Mouse (Mus musculus): ENCODE data around the gene Vmn1r34. TPM values are rescaled to one million over a fixed set of nuclear protein-coding genes. Genes with fewer than 3 reads are reported as not detected.
"Not testable (repeated sequence)": the region's sequence is repeated elsewhere in the genome, so short reads cannot be mapped to it uniquely, and the experiment has no call there.

Vmn1r34 gene
- polyA plus RNA-seq (2016; fragmentation: Nextera tagmentation; extraction: Ambion mirVana): not detected in 2 replicates

DNA sequence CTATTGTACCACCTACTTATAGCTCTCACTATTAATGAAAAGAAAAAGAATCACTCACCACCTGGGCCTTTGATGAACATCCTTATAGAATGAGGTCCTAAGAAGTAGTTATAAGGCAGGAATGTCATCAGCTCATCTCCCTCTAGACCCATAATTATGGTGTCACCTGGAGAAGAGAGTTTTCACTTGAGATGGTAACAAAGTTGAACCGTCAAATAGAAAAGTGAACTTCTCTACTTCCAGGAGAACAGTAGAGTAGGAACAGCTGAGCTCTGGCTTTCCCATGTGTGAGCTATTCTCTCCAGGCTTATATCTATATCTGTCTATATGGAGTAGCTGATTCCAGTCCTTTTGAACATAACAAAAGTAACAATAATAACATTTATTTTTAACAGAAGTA is at the start of gene Vmn1r34:
Vmn1r34 (minus strand) TSS at position 101 of the 400 bp plus-strand sequence.
- Histone ChIP-seq H3K27me3 (ENCODE audit: poor library complexity, severe bottlenecking) (no peaks in the 10 kb centered on the region), H3K4me3 (no peak within 1 kb of the TSS), H3K4me1 (no peaks in the 10 kb centered on the region), H3K36me3 (replicated peaks) (no peaks in the 10 kb centered on the region), H3K27ac (no peak within 1 kb of the TSS), H3K9me3 (no peaks in the 10 kb centered on the region)
- 93% methylated on average over 1 of the region's 1 CpGs for WGBS
- DNase-seq (ENCODE audit: extremely low spot score, low spot score): no peak

DNA sequence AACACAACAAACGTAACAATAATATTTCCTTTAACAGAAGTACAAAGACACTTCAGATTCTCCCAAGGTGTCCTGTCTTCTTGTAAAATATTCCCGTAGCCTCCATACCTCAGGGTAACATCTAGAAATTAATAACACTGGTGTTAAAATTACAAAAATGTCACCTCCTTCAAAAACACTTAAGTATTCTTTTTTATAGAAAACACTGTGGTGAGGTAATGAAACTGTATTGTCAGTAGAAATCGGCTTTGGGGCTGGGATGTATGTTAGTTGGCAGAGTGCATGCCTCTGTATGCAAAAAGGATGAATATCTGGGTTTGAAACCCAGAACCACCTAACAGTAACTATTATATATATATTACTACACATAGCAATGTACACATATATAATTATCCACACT is 42.1 kb upstream of the Vmn1r34 start, which contains the start of gene Vmn1r35:
Vmn1r35 (minus strand) TSS at position 101 of the 400 bp plus-strand sequence.
- H3K4me1 ChIP-seq: no peaks in the 10 kb centered on the region
- no peaks in the 10 kb centered on the region for H3K36me3 ChIP-seq (replicated peaks)
- no peak within 1 kb of the TSS for H3K4me3 ChIP-seq
- 91% methylated on average over 3 of the region's 3 CpGs for WGBS
- H3K27ac ChIP-seq: no peak within 1 kb of the TSS
- DNase-seq (ENCODE audit: extremely low spot score, low spot score): no peak
- H3K9me3 ChIP-seq: no peaks in the 10 kb centered on the region
- no peaks in the 10 kb centered on the region for H3K27me3 ChIP-seq (ENCODE audit: poor library complexity, severe bottlenecking)

DNA sequence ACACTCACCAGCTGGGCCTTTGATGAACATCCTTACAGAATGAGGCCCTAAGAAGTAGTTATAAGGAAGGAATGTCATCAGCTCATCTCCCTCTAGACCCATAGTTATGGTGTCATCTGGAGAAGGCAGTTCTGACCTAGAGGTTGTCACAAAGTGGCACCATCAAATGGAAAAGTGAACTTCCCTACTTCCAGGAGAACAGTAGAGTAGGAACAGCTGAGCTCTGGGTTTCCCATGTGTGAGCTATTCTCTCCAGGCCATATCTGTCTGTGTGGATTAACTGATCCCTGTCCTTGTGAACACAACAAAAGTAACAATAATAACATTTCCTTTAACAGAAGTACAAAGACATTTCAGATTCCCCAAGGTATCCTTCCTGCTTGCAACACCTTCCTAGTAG is 25.5 kb downstream of the Vmn1r34 start, which contains the start of gene Vmn1r33:
Vmn1r33 (minus strand) TSS at position 101 of the 400 bp plus-strand sequence.
- H3K27me3 ChIP-seq (ENCODE audit: poor library complexity, severe bottlenecking); H3K27ac ChIP-seq; H3K9me3 ChIP-seq; H3K36me3 ChIP-seq (replicated peaks); H3K4me3 ChIP-seq; DNase-seq (ENCODE audit: extremely low spot score, low spot score); H3K4me1 ChIP-seq: not testable (repeated sequence)

DNA sequence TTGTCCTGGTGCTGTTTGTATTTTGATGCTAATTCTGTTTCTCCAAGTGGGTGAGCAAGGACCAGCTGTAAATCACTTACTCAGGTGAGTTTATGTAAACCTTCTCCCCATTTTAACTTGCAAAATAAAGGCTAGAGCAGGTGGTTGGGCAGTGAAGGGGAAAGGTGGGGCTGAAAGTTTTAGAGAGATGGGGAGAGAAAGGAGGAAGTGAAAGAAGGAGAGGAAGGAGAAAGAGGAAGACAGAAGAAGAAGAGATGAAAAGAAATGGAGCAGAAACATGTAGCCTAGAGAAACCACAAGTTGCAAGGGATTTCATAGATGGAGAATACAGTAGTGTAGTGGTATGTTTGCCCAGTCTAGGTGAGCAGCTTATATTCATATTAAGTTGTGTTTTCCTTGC is 47.9 kb downstream of the Vmn1r34 start:
- Histone ChIP-seq H3K36me3 (replicated peaks) (no peaks in the 10 kb centered on the region), H3K4me3 (no peak overlapping the region), H3K27me3 (ENCODE audit: poor library complexity, severe bottlenecking) (no peaks in the 10 kb centered on the region), H3K4me1 (no peaks in the 10 kb centered on the region), H3K9me3 (no peaks in the 10 kb centered on the region), H3K27ac (no peak overlapping the region)
- DNase-seq (ENCODE audit: extremely low spot score, low spot score): no peak

Other genes with a start within 250 kb of the Vmn1r34 start
- gene Mad2l1, start 108.5 kb downstream of the Vmn1r34 start, polyA plus RNA-seq (2016; fragmentation: Nextera tagmentation; extraction: Ambion mirVana): 168 and 170 TPM in 2 replicates
- 0.07 and 0.10 TPM in 2 replicates for gene Vmn1r32, start 83.8 kb downstream of the Vmn1r34 start, polyA plus RNA-seq (2016; fragmentation: Nextera tagmentation; extraction: Ambion mirVana)
- gene Vmn1r33, start 25.6 kb downstream of the Vmn1r34 start, polyA plus RNA-seq (2016; fragmentation: Nextera tagmentation; extraction: Ambion mirVana): not detected in 2 replicates
- gene Vmn1r35, start 42.0 kb upstream of the Vmn1r34 start, polyA plus RNA-seq (2016; fragmentation: Nextera tagmentation; extraction: Ambion mirVana): not detected in 2 replicates
- gene Vmn1r36, start 75.3 kb upstream of the Vmn1r34 start, polyA plus RNA-seq (2016; fragmentation: Nextera tagmentation; extraction: Ambion mirVana): not detected in 2 replicates
- gene Vmn1r37, start 85.5 kb upstream of the Vmn1r34 start, polyA plus RNA-seq (2016; fragmentation: Nextera tagmentation; extraction: Ambion mirVana): not detected in 2 replicates
- gene Vmn1r38, start 138.7 kb upstream of the Vmn1r34 start, polyA plus RNA-seq (2016; fragmentation: Nextera tagmentation; extraction: Ambion mirVana): not detected in 2 replicates
- not detected in 2 replicates for gene Vmn1r39, start 166.7 kb upstream of the Vmn1r34 start, polyA plus RNA-seq (2016; fragmentation: Nextera tagmentation; extraction: Ambion mirVana)

Measured in forebrain, embryonic 10.5 days (tissue).